Mouse (Mus musculus): ENCODE measurements around the gene Wfdc2. TPM values are rescaled to one million over a fixed set of nuclear protein-coding genes. Genes with fewer than 3 reads are reported as not detected.
"Not testable (repeated sequence)": the region's sequence is repeated elsewhere in the genome, so short reads cannot be mapped to it uniquely, and the experiment has no call there.

The Wfdc2 gene
- polyA plus RNA-seq, 1 experiment from 2014 or later, result 6.2 TPM

GRCm38 (mm10) chr2:164600179-164600578 is 38.0 kb downstream of the Wfdc2 start:
- no peaks in the 10 kb centered on the region for H3K36me3 ChIP-seq (ENCODE audit: control insufficient read depth, insufficient read depth, low read length)
- ATAC-seq (ENCODE audit: insufficient number of reproducible peaks, insufficient read depth, low FRiP score, low read depth), result no peak
- H3K27ac ChIP-seq (replicated peaks in 1 of 2; ENCODE audit: control insufficient read depth in 1 of 2, insufficient read depth in 1 of 2, low read depth in 2 of 2, low read length in 2 of 2), result no peak overlapping the region
- no peak overlapping the region for H3K4me3 ChIP-seq (ENCODE audit: control insufficient read depth in 1 of 2, insufficient read depth in 1 of 2, low read depth in 1 of 2, low read length in 2 of 2)
- 65% methylated on average over 3 of the region's 3 CpGs for WGBS
- no peaks in the 10 kb centered on the region; the same call in 1 of the 2 replicates for H3K27me3 ChIP-seq (ENCODE audit: control insufficient read depth, insufficient read depth, low read length)
- no peak overlapping the region for H3K9ac ChIP-seq (ENCODE audit: low read length)
- no peaks in the 10 kb centered on the region for H3K4me1 ChIP-seq (ENCODE audit: control insufficient read depth in 2 of 2, insufficient read depth in 2 of 2, low read length in 2 of 2)
- H3K4me2 ChIP-seq (ENCODE audit: low read length), result no peak overlapping the region
- 0 out of 2 replicates have a peak, but pooled peaks cover 4% of the 10 kb centered on the region for H3K9me3 ChIP-seq (ENCODE audit: control insufficient read depth, low read length)

- Histone ChIP-seq H3K4me1 (ENCODE audit: control insufficient read depth in 2 of 2, insufficient read depth in 2 of 2, low read length in 2 of 2) (no peaks in the 10 kb centered on the region), H3K27me3 (ENCODE audit: control insufficient read depth, insufficient read depth, low read length) (no peaks in the 10 kb centered on the region; the same call in 1 of the 2 replicates), H3K4me3 (ENCODE audit: control insufficient read depth in 1 of 2, insufficient read depth in 1 of 2, low read depth in 1 of 2, low read length in 2 of 2) (no peak overlapping the region), H3K4me2 (ENCODE audit: low read length) (no peak overlapping the region), H3K36me3 (ENCODE audit: control insufficient read depth, insufficient read depth, low read length) (no peaks in the 10 kb centered on the region), H3K9me3 (ENCODE audit: control insufficient read depth, low read length) (0 out of 2 replicates have a peak, but pooled peaks cover 4% of the 10 kb centered on the region), H3K27ac (replicated peaks in 1 of 2; ENCODE audit: control insufficient read depth in 1 of 2, insufficient read depth in 1 of 2, low read depth in 2 of 2, low read length in 2 of 2) (no peak overlapping the region), H3K9ac (ENCODE audit: low read length) (no peak overlapping the region)
- ATAC-seq (ENCODE audit: insufficient number of reproducible peaks, insufficient read depth, low FRiP score, low read depth), result no peak
- WGBS, result 88% methylated on average over 3 of the region's 3 CpGs
These were observed 41.3 kb downstream of the Wfdc2 start for GRCm38 (mm10) chr2:164603482-164603881.

- H3K27me3 ChIP-seq (ENCODE audit: control insufficient read depth, insufficient read depth, low read length), result no peaks in the 10 kb centered on the region; the same call in 1 of the 2 replicates
- no peak overlapping the region for H3K4me2 ChIP-seq (ENCODE audit: low read length)
- no peaks in the 10 kb centered on the region for H3K4me1 ChIP-seq (ENCODE audit: control insufficient read depth in 2 of 2, insufficient read depth in 2 of 2, low read length in 2 of 2)
- H3K27ac ChIP-seq (replicated peaks in 1 of 2; ENCODE audit: control insufficient read depth in 1 of 2, insufficient read depth in 1 of 2, low read depth in 2 of 2, low read length in 2 of 2), result no peak overlapping the region
- no peak for ATAC-seq (ENCODE audit: insufficient number of reproducible peaks, insufficient read depth, low FRiP score, low read depth)
- WGBS, result 80% methylated on average over 8 of the region's 8 CpGs
- H3K4me3 ChIP-seq (ENCODE audit: control insufficient read depth in 1 of 2, insufficient read depth in 1 of 2, low read depth in 1 of 2, low read length in 2 of 2), result no peak overlapping the region
- H3K9me3 ChIP-seq (ENCODE audit: control insufficient read depth, low read length), result 0 out of 2 replicates have a peak, but pooled peaks cover 4% of the 10 kb centered on the region
- no peaks in the 10 kb centered on the region for H3K36me3 ChIP-seq (ENCODE audit: control insufficient read depth, insufficient read depth, low read length)
- no peak overlapping the region for H3K9ac ChIP-seq (ENCODE audit: low read length)
These were observed 42.2 kb downstream of the Wfdc2 start for GRCm38 (mm10) chr2:164604411-164604810.

GRCm38 (mm10) chr2:164608781-164609180 is 46.6 kb downstream of the Wfdc2 start:
- WGBS, result 79% methylated on average over 6 of the region's 6 CpGs
- no peak overlapping the region for H3K9ac ChIP-seq (ENCODE audit: low read length)
- ATAC-seq (ENCODE audit: insufficient number of reproducible peaks, insufficient read depth, low FRiP score, low read depth), result no peak
- H3K36me3 ChIP-seq (ENCODE audit: control insufficient read depth, insufficient read depth, low read length), result no peaks in the 10 kb centered on the region
- H3K4me2 ChIP-seq (ENCODE audit: low read length), result no peak overlapping the region
- no peaks in the 10 kb centered on the region for H3K27me3 ChIP-seq (ENCODE audit: control insufficient read depth, insufficient read depth, low read length)
- no peak overlapping the region for H3K4me3 ChIP-seq (ENCODE audit: control insufficient read depth in 1 of 2, insufficient read depth in 1 of 2, low read depth in 1 of 2, low read length in 2 of 2)
- H3K9me3 ChIP-seq (ENCODE audit: control insufficient read depth, low read length), result no peaks in the 10 kb centered on the region
- no peaks in the 10 kb centered on the region for H3K4me1 ChIP-seq (ENCODE audit: control insufficient read depth in 2 of 2, insufficient read depth in 2 of 2, low read length in 2 of 2)
- no peak overlapping the region for H3K27ac ChIP-seq (replicated peaks in 1 of 2; ENCODE audit: control insufficient read depth in 1 of 2, insufficient read depth in 1 of 2, low read depth in 2 of 2, low read length in 2 of 2)

GRCm38 (mm10) chr2:164613471-164613870 is 51.3 kb downstream of the Wfdc2 start, which contains the start of the genes Wfdc6b and Wfdc8:
TSS of gene Wfdc6b (plus strand) at chr2:164613522.
TSS of gene Wfdc8 (minus strand) at chr2:164613626.
- H3K4me2 ChIP-seq (ENCODE audit: low read length); H3K4me1 ChIP-seq (ENCODE audit: control insufficient read depth in 2 of 2, insufficient read depth in 2 of 2, low read length in 2 of 2); H3K27me3 ChIP-seq (ENCODE audit: control insufficient read depth, insufficient read depth, low read length); H3K27ac ChIP-seq (replicated peaks in 1 of 2; ENCODE audit: control insufficient read depth in 1 of 2, insufficient read depth in 1 of 2, low read depth in 2 of 2, low read length in 2 of 2); H3K9ac ChIP-seq (ENCODE audit: low read length); ATAC-seq (ENCODE audit: insufficient number of reproducible peaks, insufficient read depth, low FRiP score, low read depth); H3K9me3 ChIP-seq (ENCODE audit: control insufficient read depth, low read length); H3K4me3 ChIP-seq (ENCODE audit: control insufficient read depth in 1 of 2, insufficient read depth in 1 of 2, low read depth in 1 of 2, low read length in 2 of 2); H3K36me3 ChIP-seq (ENCODE audit: control insufficient read depth, insufficient read depth, low read length): not testable (repeated sequence)
- whole genome bisulfite sequencing, result 49% methylated on average over 8 of the region's 8 CpGs

- Histone ChIP-seq H3K4me2 (ENCODE audit: low read length) (no peak overlapping the region), H3K36me3 (ENCODE audit: control insufficient read depth, insufficient read depth, low read length) (no peaks in the 10 kb centered on the region), H3K4me3 (ENCODE audit: control insufficient read depth in 1 of 2, insufficient read depth in 1 of 2, low read depth in 1 of 2, low read length in 2 of 2) (no peak overlapping the region), H3K9ac (ENCODE audit: low read length) (no peak overlapping the region), H3K27me3 (ENCODE audit: control insufficient read depth, insufficient read depth, low read length) (no peaks in the 10 kb centered on the region), H3K9me3 (ENCODE audit: control insufficient read depth, low read length) (no peaks in the 10 kb centered on the region), H3K27ac (replicated peaks in 1 of 2; ENCODE audit: control insufficient read depth in 1 of 2, insufficient read depth in 1 of 2, low read depth in 2 of 2, low read length in 2 of 2) (no peak overlapping the region), H3K4me1 (ENCODE audit: control insufficient read depth in 2 of 2, insufficient read depth in 2 of 2, low read length in 2 of 2) (no peaks in the 10 kb centered on the region)
- ATAC-seq (ENCODE audit: insufficient number of reproducible peaks, insufficient read depth, low FRiP score, low read depth), result no peak
- 75% methylated on average over 3 of the region's 3 CpGs for WGBS
These were observed 53.2 kb downstream of the Wfdc2 start for GRCm38 (mm10) chr2:164615386-164615785.

Other genes with a start within 250 kb of the Wfdc2 start
- gene Svs6, start 245.7 kb upstream of the Wfdc2 start, polyA plus RNA-seq (2014; fragmentation: Nextera tagmentation; extraction: Ambion mirVana), result not detected in 2 replicates
- gene Svs5, start 229.7 kb upstream of the Wfdc2 start, polyA plus RNA-seq (2014; fragmentation: Nextera tagmentation; extraction: Ambion mirVana), result not detected in 2 replicates
- 0.63 and 1.3 TPM in 2 replicates for gene Slpi, start 173.3 kb upstream of the Wfdc2 start, polyA plus RNA-seq (2014; fragmentation: Nextera tagmentation; extraction: Ambion mirVana)
- gene Rbpjl, start 159.3 kb upstream of the Wfdc2 start, polyA plus RNA-seq (2014; fragmentation: Nextera tagmentation; extraction: Ambion mirVana), result 0.05 and 0.08 TPM in 2 replicates
- 0.97 and 1.4 TPM in 2 replicates for gene Matn4, start 157.3 kb upstream of the Wfdc2 start, polyA plus RNA-seq (2014; fragmentation: Nextera tagmentation; extraction: Ambion mirVana)
- gene Sdc4, start 118.5 kb upstream of the Wfdc2 start, polyA plus RNA-seq (2014; fragmentation: Nextera tagmentation; extraction: Ambion mirVana), result 33.5 and 40.1 TPM in 2 replicates
- 45.7 and 47.6 TPM in 2 replicates for gene Sys1, start 105.4 kb upstream of the Wfdc2 start, polyA plus RNA-seq (2014; fragmentation: Nextera tagmentation; extraction: Ambion mirVana)
- gene Gm20458, start 101.4 kb upstream of the Wfdc2 start, polyA plus RNA-seq (2014; fragmentation: Nextera tagmentation; extraction: Ambion mirVana), result 8.0 and 16.3 TPM in 2 replicates
- not detected in 2 replicates for gene Trp53tg5, start 88.7 kb upstream of the Wfdc2 start, polyA plus RNA-seq (2014; fragmentation: Nextera tagmentation; extraction: Ambion mirVana)
- gene Dbndd2, start 76.3 kb upstream of the Wfdc2 start, polyA plus RNA-seq (2014; fragmentation: Nextera tagmentation; extraction: Ambion mirVana), result 13.1 and 21.3 TPM in 2 replicates
- 58.8 and 64.3 TPM in 2 replicates for gene Pigt, start 64.9 kb upstream of the Wfdc2 start, polyA plus RNA-seq (2014; fragmentation: Nextera tagmentation; extraction: Ambion mirVana)
- not detected in 2 replicates for gene Spint3, start 11.0 kb downstream of the Wfdc2 start, polyA plus RNA-seq (2014; fragmentation: Nextera tagmentation; extraction: Ambion mirVana)
- 0.35 and 0.43 TPM in 2 replicates for gene Wfdc6a, start 23.0 kb downstream of the Wfdc2 start, polyA plus RNA-seq (2014; fragmentation: Nextera tagmentation; extraction: Ambion mirVana)
- not detected in 2 replicates for gene Eppin, start 31.2 kb downstream of the Wfdc2 start, polyA plus RNA-seq (2014; fragmentation: Nextera tagmentation; extraction: Ambion mirVana)
- gene Wfdc6b, start 51.1 kb downstream of the Wfdc2 start, polyA plus RNA-seq (2014; fragmentation: Nextera tagmentation; extraction: Ambion mirVana), result not detected in 2 replicates
- not detected in 2 replicates for gene Wfdc8, start 51.2 kb downstream of the Wfdc2 start, polyA plus RNA-seq (2014; fragmentation: Nextera tagmentation; extraction: Ambion mirVana)
- not detected in 2 replicates for gene Wfdc16, start 76.4 kb downstream of the Wfdc2 start, polyA plus RNA-seq (2014; fragmentation: Nextera tagmentation; extraction: Ambion mirVana)
- not detected in 2 replicates for gene Wfdc10, start 93.6 kb downstream of the Wfdc2 start, polyA plus RNA-seq (2014; fragmentation: Nextera tagmentation; extraction: Ambion mirVana)
- not detected in 2 replicates for gene Wfdc9, start 94.2 kb downstream of the Wfdc2 start, polyA plus RNA-seq (2014; fragmentation: Nextera tagmentation; extraction: Ambion mirVana)
- not detected in 2 replicates for gene Wfdc11, start 111.7 kb downstream of the Wfdc2 start, polyA plus RNA-seq (2014; fragmentation: Nextera tagmentation; extraction: Ambion mirVana)
- gene Wfdc13, start 122.7 kb downstream of the Wfdc2 start, polyA plus RNA-seq (2014; fragmentation: Nextera tagmentation; extraction: Ambion mirVana), result 0.19 TPM in 1 of 2 replicates, not detected in the other
- gene Spint4, start 136.1 kb downstream of the Wfdc2 start, polyA plus RNA-seq (2014; fragmentation: Nextera tagmentation; extraction: Ambion mirVana), result not detected in 2 replicates
- gene Spint5, start 152.9 kb downstream of the Wfdc2 start, polyA plus RNA-seq (2014; fragmentation: Nextera tagmentation; extraction: Ambion mirVana), result not detected in 2 replicates
- 0.51 and 0.65 TPM in 2 replicates for gene Wfdc3, start 183.5 kb downstream of the Wfdc2 start, polyA plus RNA-seq (2014; fragmentation: Nextera tagmentation; extraction: Ambion mirVana)
- gene Dnttip1, start 183.6 kb downstream of the Wfdc2 start, polyA plus RNA-seq (2014; fragmentation: Nextera tagmentation; extraction: Ambion mirVana), result 51.1 and 53.8 TPM in 2 replicates
- gene Ube2c, start 207.5 kb downstream of the Wfdc2 start, polyA plus RNA-seq (2014; fragmentation: Nextera tagmentation; extraction: Ambion mirVana), result 349 and 388 TPM in 2 replicates
- 0.59 and 1.7 TPM in 2 replicates for gene Tnnc2, start 217.6 kb downstream of the Wfdc2 start, polyA plus RNA-seq (2014; fragmentation: Nextera tagmentation; extraction: Ambion mirVana)
- 37.2 and 38.0 TPM in 2 replicates for gene Snx21, start 223.4 kb downstream of the Wfdc2 start, polyA plus RNA-seq (2014; fragmentation: Nextera tagmentation; extraction: Ambion mirVana)
- 12.7 and 13.9 TPM in 2 replicates for gene Acot8, start 242.5 kb downstream of the Wfdc2 start, polyA plus RNA-seq (2014; fragmentation: Nextera tagmentation; extraction: Ambion mirVana)
- gene Zswim3, start 242.7 kb downstream of the Wfdc2 start, polyA plus RNA-seq (2014; fragmentation: Nextera tagmentation; extraction: Ambion mirVana), result 5.4 and 5.9 TPM in 2 replicates